Mouse (Mus musculus) gastrocnemius, postnatal 14 days (tissue): ENCODE results near the gene Lrrc25. TPM values are rescaled to one million over a fixed set of nuclear protein-coding genes. Genes with fewer than 3 reads are reported as not detected.
A peak's percentile ranks its signal among the peaks of the same experiment; 100 is the strongest.

Experiments
- DNase-seq: peaks from one replicate; pipeline ENCODE4 v3.0.0; 2021; ENCODE audit warnings: mixed read lengths
- intact Hi-C: fragments of 180-260 bp; cut with DNase I; formaldehyde crosslinking; loops from one replicate; pipeline ENCODE4 v1.15.1; 2025; ENCODE audit warnings: low total_unique reads
- total RNA-seq, 2 experiments: library from RNA; stranded (reverse); gene quantifications; 2 replicates each; pipeline ENCODE4 v1.2.3; 2021

Lrrc25 gene
- total RNA-seq, 2 experiments from 2014 or later, result 0.53 to 0.88 TPM

DNA sequence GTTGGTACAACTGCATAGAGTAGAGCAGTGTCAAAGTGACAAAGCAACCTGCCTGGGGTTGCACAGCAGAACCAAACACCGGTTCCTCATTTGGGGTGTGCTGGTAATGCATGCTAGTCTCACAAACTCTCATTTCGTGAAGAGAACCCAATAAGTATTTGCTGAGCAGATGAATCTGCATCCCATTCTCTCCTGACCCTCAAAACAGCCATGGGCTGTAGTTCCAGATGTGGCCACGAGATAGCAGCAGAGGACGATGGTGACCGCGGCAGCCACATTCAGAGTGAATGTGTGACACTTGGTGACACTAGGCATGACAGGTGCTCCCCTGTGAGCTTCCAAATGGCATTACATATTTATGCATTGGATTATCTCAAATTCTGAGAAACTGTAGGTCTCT is 4.1 kb upstream of the Lrrc25 start:
- DNase-seq, result peak; percentile 84
- intact Hi-C loops, result no loop called here

- intact Hi-C loops, result no loop called here
- no peak for DNase-seq
These were observed 2.2 kb upstream of the Lrrc25 start for GRCm38 (mm10) chr8:70613763-70614162.

DNA sequence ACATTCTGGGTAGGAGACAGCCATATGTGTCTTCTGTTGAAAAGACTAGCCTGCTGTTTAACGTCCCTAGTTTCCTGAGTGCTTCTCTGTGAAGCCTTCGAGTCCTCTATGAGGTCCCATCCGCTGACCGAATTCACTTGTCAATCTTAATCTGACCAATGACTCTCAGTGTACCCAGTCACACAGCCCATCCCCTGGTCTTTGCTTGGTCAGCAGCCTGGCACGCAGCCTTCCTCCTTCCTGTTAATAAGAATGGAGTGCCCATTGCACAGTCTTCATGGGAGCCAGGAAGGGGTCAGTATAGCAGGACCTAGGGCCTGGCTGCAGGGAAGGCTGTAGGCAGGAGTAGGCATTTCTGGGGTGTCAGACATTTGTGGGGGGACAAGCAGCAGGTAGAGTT is 1.5 kb upstream of the Lrrc25 start:
- intact Hi-C loops, result no loop called here
- DNase-seq, result no peak

- DNase-seq, result no peak
- intact Hi-C loops, result loop anchor here (5.0 kb wide), 1 partner anchor 47 kb away; the partner anchor contains the start of gene Pgpep1
These were observed 674 bp upstream of the Lrrc25 start for GRCm38 (mm10) chr8:70615281-70615680.

DNA sequence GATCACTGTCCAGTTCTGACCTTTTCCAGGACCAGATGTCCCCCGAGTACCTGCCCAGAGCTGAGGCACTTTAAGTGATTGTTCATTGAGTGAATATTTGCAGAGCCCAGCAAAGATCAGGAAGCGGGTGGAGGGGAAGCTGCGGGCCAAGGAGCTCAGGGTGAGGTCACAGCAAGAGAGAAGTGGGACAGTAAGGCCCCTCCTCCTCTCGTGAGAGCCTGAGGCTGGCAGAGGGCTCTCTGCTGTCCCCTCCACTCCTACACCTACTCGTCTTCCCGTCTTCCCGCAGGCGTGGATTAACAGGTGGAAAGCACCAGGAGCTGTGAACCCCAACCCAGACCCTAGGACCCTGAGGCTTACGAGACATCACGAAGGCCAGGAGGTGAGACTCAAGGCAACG is 690 bp downstream of the Lrrc25 start:
- intact Hi-C loops, result loop anchor here (5.0 kb wide), 1 partner anchor 46 kb away; the partner anchor contains the start of gene Pgpep1
- DNase-seq, result no peak

DNA sequence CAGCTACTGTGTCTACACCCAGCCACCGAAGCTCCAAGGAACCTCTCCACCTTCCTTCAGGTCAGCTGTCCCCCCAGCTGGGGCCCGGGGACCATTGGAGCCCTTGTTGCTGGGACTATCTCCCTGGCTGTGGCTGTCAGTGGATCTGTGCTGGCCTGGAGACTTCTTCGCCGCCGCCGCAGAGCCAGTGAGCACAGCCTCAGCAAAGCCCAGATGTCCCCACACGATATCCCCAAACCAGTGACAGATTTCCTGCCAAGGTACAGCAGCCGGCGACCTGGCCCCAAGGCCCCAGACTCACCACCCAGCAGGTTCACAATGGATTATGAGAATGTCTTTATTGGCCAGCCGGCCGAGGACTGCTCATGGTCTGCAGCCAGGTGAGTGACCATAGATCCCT is 2.0 kb downstream of the Lrrc25 start:
- DNase-seq, result no peak
- intact Hi-C loops, result loop anchor here (5.0 kb wide), 1 partner anchor 44 kb away; the partner anchor contains the start of gene Pgpep1

GRCm38 (mm10) chr8:70618888-70619334 is 3.0 kb downstream of the Lrrc25 start:
- DNase-seq, result peak; percentile 45
- intact Hi-C loops, result loop anchor here (5.0 kb wide), 1 partner anchor 43 kb away; the partner anchor contains the start of gene Pgpep1

DNA sequence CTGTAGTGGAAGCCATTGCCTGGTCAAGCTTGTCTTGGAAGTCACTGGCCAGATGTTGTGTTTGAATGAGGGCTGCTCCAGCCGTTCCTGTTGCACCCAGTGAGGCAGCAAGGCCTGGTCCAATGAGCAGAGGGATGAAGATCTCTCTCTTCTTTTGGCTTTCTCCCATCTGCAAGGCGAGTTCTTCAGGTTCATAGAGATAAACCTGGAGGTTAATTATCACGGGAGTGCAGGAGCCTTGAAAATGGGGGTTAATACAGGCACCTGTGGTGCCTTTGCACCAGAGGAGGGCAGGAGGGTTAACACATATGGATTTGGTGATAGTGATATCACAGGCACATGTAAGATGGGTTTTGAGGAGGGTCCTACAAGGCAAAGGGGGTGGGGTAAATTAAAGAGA is 6.3 kb downstream of the Lrrc25 start:
- DNase-seq, result no peak
- intact Hi-C loops, result loop anchor here (10.0 kb wide), 1 partner anchor 83 kb away; the partner anchor contains the start of gene Iqcn

DNA sequence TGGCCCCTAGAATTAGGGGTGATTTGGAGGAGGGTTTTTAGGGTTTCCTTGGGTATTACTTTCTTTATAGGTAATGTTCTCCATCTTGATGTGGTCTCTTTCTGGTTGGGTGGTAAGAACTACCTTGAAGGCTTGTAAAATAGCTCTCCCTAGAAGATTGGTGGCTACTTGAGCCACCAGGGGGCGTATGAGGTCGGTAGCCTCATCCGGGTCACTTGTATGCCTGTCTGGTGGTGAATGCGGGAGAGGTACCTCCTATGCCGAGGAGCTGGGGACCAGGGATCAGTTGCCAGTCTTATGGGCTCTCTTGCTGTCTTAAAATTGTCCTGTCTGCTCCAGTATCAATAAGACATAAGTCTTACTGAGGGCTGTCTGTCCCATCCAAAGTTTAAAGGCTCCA is 9.1 kb downstream of the Lrrc25 start:
- intact Hi-C loops, result loop anchor here (10.0 kb wide), 1 partner anchor 80 kb away; the partner anchor contains the start of gene Iqcn

GRCm38 (mm10) chr8:70627041-70627440 is 11.1 kb downstream of the Lrrc25 start:
- intact Hi-C loops, result loop anchor here (10.0 kb wide), 1 partner anchor 78 kb away; the partner anchor contains the start of gene Iqcn
- DNase-seq, result no peak

More for the DNA sequence above, 9.1 kb downstream of the Lrrc25 start:
- peak; percentile 69 for DNase-seq

- no peak for DNase-seq
- intact Hi-C loops, result loop anchor here (10.0 kb wide), 1 partner anchor 76 kb away; the partner anchor contains the start of gene Iqcn
These were observed 13.1 kb downstream of the Lrrc25 start for GRCm38 (mm10) chr8:70628986-70629490.

GRCm38 (mm10) chr8:70629574-70630531 is 13.9 kb downstream of the Lrrc25 start:
- intact Hi-C loops, result loop anchor here (10.0 kb wide), 1 partner anchor 75 kb away; the partner anchor contains the start of gene Iqcn
- peak; percentile 85 for DNase-seq

DNA sequence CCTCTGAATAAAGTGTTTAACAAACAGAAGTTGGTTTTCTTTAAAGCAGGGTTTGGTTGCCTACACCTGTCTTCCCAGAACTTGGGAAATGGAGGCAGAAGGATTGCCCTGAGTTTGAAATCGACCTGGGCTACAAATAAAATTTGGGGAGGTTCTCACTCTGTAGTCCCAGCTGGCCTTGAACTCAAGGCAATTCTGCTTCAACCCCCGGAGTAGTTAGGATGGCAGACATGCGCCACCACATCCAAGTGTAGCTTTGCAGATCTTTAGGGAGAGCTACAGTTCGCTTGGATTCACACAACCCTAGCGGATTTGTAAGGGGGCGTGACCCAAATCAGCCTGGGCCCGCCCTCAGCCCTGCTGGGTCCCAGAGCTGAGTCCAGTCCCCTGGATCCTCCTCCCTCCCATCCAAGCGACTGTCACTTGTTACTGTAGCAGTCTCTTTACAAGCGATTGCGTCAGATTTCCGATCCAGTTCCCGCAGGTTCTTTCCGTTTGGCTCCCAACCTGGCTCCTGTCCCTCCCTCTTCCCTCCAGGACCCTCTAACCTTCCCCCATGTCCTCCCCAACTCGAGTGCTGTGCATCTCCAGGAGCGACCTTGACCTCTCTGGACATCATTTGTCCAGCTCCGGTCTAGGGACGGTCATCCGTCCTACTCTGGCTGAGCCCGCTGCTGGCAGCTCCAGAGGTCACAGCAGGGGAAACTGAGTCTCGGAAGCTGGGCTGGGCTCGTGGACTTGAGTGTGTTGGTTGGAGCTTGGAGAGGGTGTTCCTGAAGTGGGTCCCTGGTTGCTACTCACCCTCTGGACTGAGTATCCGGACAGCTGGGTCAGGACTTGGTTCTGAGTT is 14.8 kb downstream of the Lrrc25 start:
- peak; percentile 73 for DNase-seq
- intact Hi-C loops, result no loop called here

- intact Hi-C loops, result no loop called here
- DNase-seq, result peak; percentile 45
These were observed 15.5 kb downstream of the Lrrc25 start for GRCm38 (mm10) chr8:70631436-70631835.

- intact Hi-C loops, result no loop called here
- DNase-seq, result no peak
These were observed 16.5 kb downstream of the Lrrc25 start, which contains the start of gene Gdf15 for GRCm38 (mm10) chr8:70632346-70632892. Gene Gdf15, minus strand, starts transcription at chr8:70632456.

DNA sequence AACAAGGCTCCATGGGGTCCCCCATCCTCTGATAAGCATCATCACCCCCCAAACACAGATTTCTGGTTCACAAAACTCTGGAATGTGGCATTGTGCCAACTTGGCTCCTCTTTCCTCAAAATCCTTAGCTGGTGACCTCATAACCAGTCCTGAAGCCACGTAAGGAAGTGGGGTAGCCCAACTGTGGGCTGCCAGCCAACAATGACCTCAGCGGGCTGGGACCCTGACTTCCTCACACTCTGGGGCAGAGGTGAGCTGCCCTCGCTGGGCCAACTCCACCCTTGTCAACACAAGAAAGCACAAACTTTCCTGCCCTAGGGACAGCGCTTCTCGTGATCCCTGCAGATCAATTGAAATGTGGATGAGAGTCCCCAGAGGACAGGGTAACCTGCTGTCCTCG is 18.1 kb downstream of the Lrrc25 start:
- peak; percentile 59 for DNase-seq
- intact Hi-C loops, result no loop called here

- intact Hi-C loops, result no loop called here
- no peak for DNase-seq
These were observed 19.6 kb downstream of the Lrrc25 start for GRCm38 (mm10) chr8:70635527-70635926.

DNA sequence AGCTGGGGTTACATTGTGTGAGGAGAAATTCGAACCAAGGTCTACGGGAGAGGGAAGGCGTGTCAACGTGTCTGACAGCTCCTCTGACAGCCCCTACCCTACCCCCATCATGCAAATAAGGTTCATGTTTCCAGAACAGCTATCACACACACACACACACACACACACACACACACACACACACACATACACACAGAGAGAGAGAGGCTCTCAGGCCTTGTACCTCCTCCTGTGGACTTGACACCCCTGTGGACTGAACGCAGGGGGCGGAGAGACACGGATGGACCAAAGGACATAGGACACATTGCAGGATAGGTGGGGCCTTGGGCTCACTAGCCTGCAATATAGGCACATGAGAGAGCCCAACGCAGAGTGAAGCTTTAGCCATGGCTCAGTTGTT is 20.9 kb downstream of the Lrrc25 start:
- DNase-seq, result no peak
- intact Hi-C loops, result no loop called here

DNA sequence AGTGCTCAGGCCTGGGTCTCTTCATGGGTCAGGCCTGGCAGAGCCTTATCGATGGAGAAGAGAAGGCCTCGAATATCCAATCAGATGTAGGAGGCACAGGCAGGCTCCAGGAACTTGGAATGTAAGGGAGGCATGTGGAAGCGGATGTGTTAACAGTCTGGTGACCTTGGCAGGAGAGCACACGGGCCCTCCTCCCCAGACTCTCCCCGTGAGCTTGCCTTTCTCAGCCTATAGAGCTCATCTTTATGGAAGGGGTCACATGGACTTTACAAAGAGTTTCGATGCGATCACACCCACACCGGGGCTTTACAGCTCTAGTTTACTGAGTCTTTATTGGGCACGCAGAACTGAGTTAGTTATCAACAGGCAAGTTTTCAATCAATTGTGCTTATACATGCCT is 22.8 kb downstream of the Lrrc25 start:
- DNase-seq, result no peak
- intact Hi-C loops, result no loop called here
